Mouse (Mus musculus) thymus, adult 2 months (tissue): ENCODE measurements around the gene Htra2. TPM values are rescaled to one million over a fixed set of nuclear protein-coding genes. Genes with fewer than 3 reads are reported as not detected.
A peak's percentile ranks its signal among the peaks of the same experiment; 100 is the strongest.

Experiments
- DNase-seq: peaks from one replicate; pipeline ENCODE4 v3.0.0; 2021
- H3K27ac ChIP-seq: fragments of 200-500 bp; 2 replicates; pipeline ENCODE4 v1.5.1; 2012; ENCODE audit warnings: low read length, control low read depth; ENCODE audit not compliant: control insufficient read depth, insufficient read depth
- H3K27me3 ChIP-seq: fragments of 200-500 bp; 2 replicates; pipeline ENCODE4 v1.6.1; 2012; ENCODE audit warnings: mild to moderate bottlenecking, low read length, moderate library complexity, mixed read lengths; ENCODE audit not compliant: control insufficient read depth, insufficient read depth
- H3K36me3 ChIP-seq: fragments of 200-500 bp; 2 replicates; pipeline ENCODE4 v1.6.1; 2012; ENCODE audit warnings: mild to moderate bottlenecking, low read length, moderate library complexity; ENCODE audit not compliant: control insufficient read depth, insufficient read depth
- H3K4me1 ChIP-seq: fragments of 200-500 bp; replicated peaks from 2 replicates; pipeline ENCODE4 v1.6.1; 2012; ENCODE audit warnings: low read length; ENCODE audit not compliant: control insufficient read depth, insufficient read depth
- H3K4me3 ChIP-seq: fragments of 200-500 bp; 2 replicates; pipeline ENCODE4 v1.5.1; 2012; ENCODE audit warnings: mild to moderate bottlenecking, low read length, control low read depth, moderate library complexity; ENCODE audit not compliant: control insufficient read depth, insufficient read depth
- CTCF ChIP-seq: fragments of 200-500 bp; IDR thresholded peaks from 2 replicates; pipeline ENCODE4 v1.5.1; 2012; ENCODE audit warnings: mild to moderate bottlenecking, control low read depth, low read length, moderate library complexity, borderline replicate concordance; ENCODE audit not compliant: control insufficient read depth, poor library complexity, insufficient read depth; ENCODE audit errors: extremely low read depth
- POLR2A ChIP-seq: fragments of 200-500 bp; IDR thresholded peaks from 2 replicates; pipeline ENCODE4 v1.6.1; 2012; ENCODE audit warnings: mild to moderate bottlenecking, low read length, control low read depth, moderate library complexity; ENCODE audit not compliant: control insufficient read depth, poor library complexity, insufficient read depth; ENCODE audit errors: extremely low read depth
- WGBS: fragments of 180-500 bp; shearing (Covaris S2); methylation state at CpG from one replicate; pipeline ENCODE4 v1.1.7; 2018; 5-methylcytosine and 5-hydroxymethylcytosine counted together
- polyA plus RNA-seq: library from polyadenylated mRNA; depleted of rRNA; stranded (reverse); fragments of >200 nt; gene quantifications from 2 replicates; pipeline ENCODE4 v1.2.3, GENCODE M21; 2012

Htra2 gene
- polyA plus RNA-seq, 1 experiment, result 64.6 TPM

DNA sequence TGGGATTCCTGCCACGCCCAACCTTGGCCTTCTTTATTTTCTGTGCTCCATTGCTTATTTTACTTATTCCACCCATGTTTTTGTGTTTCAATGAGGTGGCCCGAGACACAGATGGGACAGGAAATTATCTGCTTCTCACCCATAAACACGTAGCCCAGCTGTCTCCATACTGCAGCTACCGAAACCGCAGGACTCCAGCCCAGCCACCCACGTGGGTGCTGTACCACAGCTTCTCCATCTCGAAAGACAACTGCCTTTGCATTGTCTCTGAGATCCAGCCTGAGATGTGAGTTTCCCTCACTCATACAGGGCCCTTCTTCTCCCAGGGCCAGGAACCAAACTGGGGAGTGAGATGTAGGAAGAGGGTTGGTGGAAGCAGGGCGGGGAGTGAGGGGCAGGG is 10.9 kb upstream of the Htra2 start:
- WGBS, result 22% methylated on average over 8 of the region's 8 CpGs
- Histone ChIP-seq H3K4me1 (peaks cover 27% of the 10 kb centered on the region), H3K4me3 (no peak overlapping the region), H3K27me3 (peaks cover 33% of the 10 kb centered on the region), H3K36me3 (no peaks in the 10 kb centered on the region), H3K27ac (no peak overlapping the region)
- TF ChIP-seq POLR2A (no peak), CTCF (no peak)
- DNase-seq, result no peak

GRCm38 (mm10) chr6:83058725-83059124 is 3.7 kb upstream of the Htra2 start:
- 94% methylated on average over 2 of the region's 2 CpGs for WGBS
- H3K4me3 ChIP-seq, result no peak overlapping the region

GRCm38 (mm10) chr6:83057790-83058189 is 2.7 kb upstream of the Htra2 start, which contains the start of gene Dqx1:
Dqx1 (plus strand) TSS chr6:83057844.
- 97% methylated on average over 3 of the region's 3 CpGs for WGBS
- no peak for TF ChIP-seq CTCF
- TF ChIP-seq POLR2A, result no peak
- no peak for DNase-seq
- H3K27me3 ChIP-seq, result no peaks in the 10 kb centered on the region
- peaks cover 19% of the 10 kb centered on the region for H3K4me1 ChIP-seq
- no peak within 1 kb of the TSS for H3K4me3 ChIP-seq
- peaks cover 8% of the 10 kb centered on the region for H3K36me3 ChIP-seq
- H3K27ac ChIP-seq, result no peak within 1 kb of the TSS

More at GRCm38 (mm10) chr6:83058725-83059124, 3.7 kb upstream of the Htra2 start:
- Histone ChIP-seq H3K4me1 (peaks cover 11% of the 10 kb centered on the region), H3K27ac (no peak overlapping the region), H3K27me3 (no peaks in the 10 kb centered on the region), H3K36me3 (peaks cover 8% of the 10 kb centered on the region)
- no peak for DNase-seq
- no peak for TF ChIP-seq POLR2A
- TF ChIP-seq CTCF, result no peak

GRCm38 (mm10) chr6:83054074-83054851 is 810 bp downstream of the Htra2 start, which contains the start of gene Aup1:
Aup1 (plus strand) TSS chr6:83054521.
- WGBS, result under 1% methylated on average over 64 of the region's 64 CpGs
- peaks cover 19% of the 10 kb centered on the region for H3K4me1 ChIP-seq
- TF ChIP-seq CTCF (no peak; the same call in 1 of the 2 replicates), POLR2A (peak; percentile 90)

DNA sequence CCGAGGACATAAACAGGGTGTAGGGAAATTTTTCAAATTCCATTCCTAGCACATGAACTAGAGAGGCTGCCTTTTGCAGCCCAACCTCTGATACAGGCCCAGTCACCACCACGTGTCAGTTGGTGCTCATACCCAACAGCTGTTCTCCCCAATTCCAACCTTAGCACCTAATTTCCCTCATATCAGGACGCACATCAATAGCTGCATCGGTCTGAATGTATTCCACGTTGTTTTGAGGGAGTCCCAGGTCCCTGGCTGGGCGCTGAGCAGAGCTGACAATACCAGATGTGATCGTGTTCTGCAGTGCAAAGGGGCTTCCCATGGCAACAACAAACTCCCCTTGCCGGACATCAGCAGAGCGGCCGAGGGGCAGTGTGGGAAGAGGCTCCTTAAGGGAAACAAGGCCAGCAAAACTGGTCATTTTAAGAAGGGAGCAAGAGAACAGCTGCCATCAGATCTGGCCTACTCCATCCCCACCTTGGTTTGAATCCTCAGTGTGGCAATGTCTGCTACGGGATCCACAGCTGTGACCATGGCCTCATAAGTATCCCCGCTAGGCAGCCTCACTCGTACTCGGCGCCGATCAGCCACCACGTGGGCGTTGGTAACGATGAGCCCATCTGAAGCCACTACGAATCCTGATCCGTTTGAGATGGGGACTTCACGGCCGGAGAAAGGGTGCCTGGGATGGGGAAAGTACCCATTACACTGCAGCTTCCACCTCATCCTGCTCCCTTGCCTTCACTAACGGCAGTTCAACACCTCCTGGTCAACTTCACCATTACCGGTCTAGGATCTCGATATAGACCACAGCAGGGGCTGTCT is 1.7 kb downstream of the Htra2 start:
- Histone ChIP-seq H3K27ac (no peak overlapping the region), H3K4me1 (peaks cover 19% of the 10 kb centered on the region), H3K36me3 (peaks cover 8% of the 10 kb centered on the region), H3K4me3 (peak overlapping the region; percentile 80), H3K27me3 (no peaks in the 10 kb centered on the region)
- no peak for DNase-seq
- WGBS, result 8% methylated on average over 26 of the region's 26 CpGs
- TF ChIP-seq CTCF (no peak), POLR2A (no peak)

More at GRCm38 (mm10) chr6:83054074-83054851, 810 bp downstream of the Htra2 start, which contains the start of gene Aup1:
- H3K4me3 ChIP-seq, result peak within 1 kb of the TSS; percentile 80
- H3K36me3 ChIP-seq, result peaks cover 8% of the 10 kb centered on the region
- H3K27ac ChIP-seq, result no peak within 1 kb of the TSS
- H3K27me3 ChIP-seq, result no peaks in the 10 kb centered on the region
- peak; percentile 97 for DNase-seq

DNA sequence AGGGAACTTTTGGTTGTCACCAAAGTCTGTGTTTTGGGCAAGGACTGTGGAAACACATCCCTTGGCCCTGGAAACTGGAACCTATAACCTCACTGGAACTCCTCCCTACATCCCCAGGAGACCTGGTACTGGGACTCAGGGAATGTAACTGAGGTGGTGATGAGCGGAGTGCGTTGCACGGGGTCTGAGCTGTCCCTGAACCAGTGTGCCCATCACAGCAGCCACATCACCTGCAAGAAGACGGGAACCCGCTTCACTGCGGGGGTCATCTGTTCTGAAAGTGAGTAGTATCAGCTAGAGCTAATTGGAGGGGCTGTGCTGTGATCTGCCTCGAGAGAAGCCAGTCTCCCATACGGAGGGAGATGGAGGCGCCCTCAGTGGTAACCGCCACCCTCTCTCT is 5.7 kb downstream of the Htra2 start:
- TF ChIP-seq CTCF, result no peak
- no peaks in the 10 kb centered on the region for H3K36me3 ChIP-seq
- WGBS, result 84% methylated on average over 10 of the region's 10 CpGs

More for the DNA sequence above, 5.7 kb downstream of the Htra2 start:
- DNase-seq, result no peak
- Histone ChIP-seq H3K4me1 (peaks cover 8% of the 10 kb centered on the region), H3K27ac (no peak overlapping the region), H3K27me3 (no peaks in the 10 kb centered on the region), H3K4me3 (no peak overlapping the region)
